Mouse (Mus musculus): ENCODE measurements around the gene Gmip.

Gene Gmip

DNA sequence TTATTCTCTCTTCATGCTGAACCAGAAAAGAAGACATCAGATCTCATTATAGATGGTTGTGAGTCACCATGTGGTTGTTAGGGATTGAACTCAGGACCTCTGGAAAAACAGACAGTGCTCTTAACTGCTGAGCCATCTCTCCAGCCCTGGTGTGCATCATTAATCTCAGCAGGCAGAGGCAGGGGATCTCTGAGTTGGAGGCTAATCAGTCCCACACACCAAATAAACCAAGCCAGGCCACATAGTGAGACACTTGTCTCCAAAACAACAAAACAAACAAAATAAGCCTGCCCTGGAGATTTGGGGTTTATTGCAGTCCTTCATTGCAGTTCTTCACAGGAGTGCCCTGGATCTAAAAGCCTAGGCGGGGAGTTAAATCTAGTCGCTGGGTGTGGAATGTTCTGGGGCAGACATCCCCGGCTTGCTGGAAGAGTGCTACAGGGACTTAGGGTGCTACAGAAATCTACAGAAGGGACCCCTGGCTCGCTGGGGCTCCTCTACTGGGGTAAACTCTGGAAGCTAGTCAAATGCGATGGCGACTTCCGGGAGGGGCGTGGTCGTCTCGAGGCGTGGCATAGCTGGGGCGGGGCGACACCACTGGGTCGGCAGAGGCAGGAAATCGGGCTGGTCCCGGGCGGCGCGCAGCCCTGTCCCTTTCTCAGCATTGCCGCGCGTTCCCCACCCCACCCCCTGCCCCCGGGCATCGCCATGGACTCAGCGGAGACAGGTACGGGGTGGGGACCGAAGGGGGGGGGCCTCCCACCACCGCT is at the start of gene Gmip:
TSS of gene Gmip (plus strand) at position 586 of the 770 bp plus-strand sequence.
- peak; percentile 59 for DNase-seq (ENCODE audit: low read depth, low spot score)

DNA sequence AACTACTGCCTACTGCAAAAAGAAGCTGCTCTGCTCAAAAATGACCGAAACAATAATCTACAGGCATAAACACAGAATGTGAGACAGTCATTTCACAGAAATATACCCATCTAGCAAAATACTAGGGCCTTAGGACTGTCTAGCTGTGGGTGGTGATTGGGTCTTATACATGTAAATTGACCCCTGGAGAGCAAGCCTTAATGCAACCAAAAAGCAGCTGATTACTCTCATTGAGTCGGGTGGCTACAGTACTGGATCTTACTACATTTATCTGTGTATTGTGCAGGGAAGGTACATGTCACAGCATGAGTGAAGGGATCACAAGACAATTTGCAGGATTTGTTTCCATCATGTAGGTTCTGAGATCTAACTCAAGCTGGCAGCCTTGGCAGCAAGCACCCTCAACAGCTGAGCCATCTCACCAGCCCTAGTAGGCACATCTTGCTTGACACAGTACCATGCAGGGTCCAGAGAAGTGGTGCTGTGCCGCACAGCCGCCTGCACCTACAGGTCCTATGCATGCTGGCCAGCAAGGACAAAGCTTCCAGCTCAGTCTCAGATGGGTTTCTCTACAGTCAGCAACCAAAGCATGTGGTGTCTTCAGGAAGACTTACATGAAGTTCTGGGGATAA is 46.5 kb upstream of the Gmip start:
- no peak for DNase-seq (ENCODE audit: low read depth, low spot score)

DNA sequence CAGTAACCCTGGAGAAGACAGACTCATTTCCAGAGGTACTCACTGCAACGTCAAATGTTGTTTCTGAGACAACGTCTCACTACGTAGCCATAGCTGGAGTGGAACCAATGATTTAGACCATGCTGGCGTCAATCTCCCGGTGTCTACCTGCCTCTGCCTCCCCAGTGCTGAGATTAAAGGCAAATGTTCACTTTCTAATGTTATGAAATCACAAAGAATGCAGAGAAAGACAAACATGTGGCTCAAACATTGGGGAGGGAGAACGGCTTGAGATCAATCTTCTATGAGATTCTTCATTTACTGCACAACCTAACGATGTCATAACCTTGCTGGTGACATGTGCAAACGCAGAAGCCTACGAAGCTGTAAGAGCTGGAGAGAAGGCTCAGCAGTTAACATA is 37.3 kb upstream of the Gmip start:
- no peak for DNase-seq (ENCODE audit: low read depth, low spot score)

DNA sequence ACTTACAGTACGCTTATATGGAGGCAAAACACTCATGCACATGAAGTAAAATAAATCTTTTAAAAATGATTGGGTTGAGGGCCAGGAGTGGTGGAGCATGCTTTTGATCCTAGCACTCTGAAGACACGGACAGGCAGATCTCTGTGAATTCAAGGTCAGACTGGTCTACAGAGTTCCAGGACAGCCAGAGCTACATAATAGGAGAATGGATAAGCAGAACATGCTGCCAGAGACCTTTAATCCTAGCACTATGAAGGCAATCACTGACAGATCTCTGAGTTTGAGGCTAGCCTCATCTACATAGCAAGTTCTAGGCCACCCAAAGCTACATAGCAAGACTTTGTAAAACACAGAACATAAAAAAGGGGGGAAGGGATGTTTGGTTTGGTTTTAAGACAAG is 36.4 kb upstream of the Gmip start:
- no peak for DNase-seq (ENCODE audit: low read depth, low spot score)

DNA sequence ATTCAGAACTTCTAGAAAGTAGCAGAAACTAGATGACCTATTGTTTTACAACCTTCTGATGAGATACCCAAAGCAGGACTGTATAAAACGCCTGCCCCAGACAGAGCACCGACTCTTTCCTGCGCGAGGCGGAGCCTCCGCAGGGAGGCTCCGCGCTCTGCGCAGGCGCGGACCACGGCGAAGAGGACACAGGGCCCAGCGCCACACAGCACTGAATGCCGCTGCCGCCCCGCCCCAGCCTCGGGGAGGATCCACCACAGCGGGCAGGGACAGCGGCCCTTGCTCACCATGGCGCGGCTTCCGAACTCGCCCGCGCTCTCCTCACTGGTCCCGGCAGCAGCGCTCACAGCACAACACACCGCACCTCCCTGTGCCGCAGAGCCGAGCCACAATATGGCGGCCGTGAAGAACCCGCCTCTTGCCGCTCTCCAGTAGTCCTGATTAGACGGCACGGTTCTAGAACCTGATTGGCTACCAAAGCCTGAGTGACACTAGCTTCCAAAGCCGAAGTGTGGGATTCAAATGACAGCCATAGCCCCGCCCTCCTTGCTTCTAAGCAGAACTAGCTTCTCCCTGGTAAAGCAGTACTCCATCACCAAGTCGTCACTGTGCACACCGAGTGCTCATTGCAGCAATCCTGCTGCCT is 33.9 kb upstream of the Gmip start, which contains the start of gene Gm20422:
TSS of gene Gm20422 (minus strand) at position 384 of the 646 bp plus-strand sequence.
- peak; percentile 97 for DNase-seq (ENCODE audit: low read depth, low spot score)

DNA sequence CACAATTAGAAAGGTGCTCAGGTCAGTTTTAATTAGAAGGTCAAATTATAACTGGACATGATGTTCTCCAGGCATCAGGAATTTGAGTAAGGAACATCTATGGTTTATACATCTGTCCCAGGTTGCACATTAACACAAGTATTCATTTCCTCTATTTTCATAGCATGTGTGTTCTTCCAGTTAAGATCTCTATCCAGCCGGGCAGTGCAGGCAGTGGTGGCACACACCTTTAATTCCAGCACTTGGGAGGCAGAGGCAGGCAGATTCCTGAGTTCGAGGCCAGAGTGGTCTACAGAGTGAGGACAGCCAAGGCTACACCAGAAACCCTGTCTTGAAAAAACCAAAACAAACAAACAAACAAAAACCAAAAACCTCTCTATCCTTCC is 33.3 kb upstream of the Gmip start:
- no peak for DNase-seq (ENCODE audit: low read depth, low spot score)

DNA sequence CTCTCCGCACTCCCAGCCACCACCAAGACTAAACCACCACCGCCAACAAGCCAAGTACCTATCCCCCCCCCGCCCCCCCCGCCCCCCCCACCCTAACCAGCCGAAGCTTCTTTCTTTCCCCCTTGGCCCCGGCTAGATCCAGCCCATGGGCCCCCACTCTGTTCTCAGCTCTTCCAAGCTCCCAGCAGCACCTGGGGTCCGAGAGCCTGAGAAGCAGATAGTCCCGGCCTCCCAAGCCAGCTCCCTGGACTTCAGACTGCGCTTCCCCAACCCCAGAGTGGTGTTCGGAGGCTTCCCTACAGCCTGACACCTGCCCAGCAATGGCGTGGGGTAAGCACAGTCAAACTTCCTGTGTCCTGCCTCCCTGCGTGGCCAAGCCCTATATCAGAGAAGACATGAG is 31.4 kb upstream of the Gmip start:
- no peak for DNase-seq (ENCODE audit: low read depth, low spot score)

DNA sequence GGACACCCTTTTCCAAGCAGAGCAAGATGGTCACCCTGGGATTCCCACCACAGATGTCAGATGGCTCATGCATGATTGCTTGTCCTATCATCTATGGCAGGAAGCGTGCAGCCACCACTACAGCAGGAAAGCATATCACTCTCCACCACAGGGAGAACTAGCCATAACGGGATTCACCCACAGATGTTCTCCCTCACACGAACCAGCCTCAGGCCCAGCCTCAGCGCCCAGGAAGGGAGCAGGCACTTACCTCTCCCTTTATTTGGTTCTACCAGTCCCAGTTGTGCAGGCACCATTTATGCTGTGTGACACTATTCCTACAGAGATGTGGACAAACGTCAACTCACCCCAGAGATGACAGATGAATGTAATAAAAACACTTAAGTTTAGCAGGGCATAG is 19.4 kb upstream of the Gmip start:
- no peak for DNase-seq (ENCODE audit: low read depth, low spot score)

DNA sequence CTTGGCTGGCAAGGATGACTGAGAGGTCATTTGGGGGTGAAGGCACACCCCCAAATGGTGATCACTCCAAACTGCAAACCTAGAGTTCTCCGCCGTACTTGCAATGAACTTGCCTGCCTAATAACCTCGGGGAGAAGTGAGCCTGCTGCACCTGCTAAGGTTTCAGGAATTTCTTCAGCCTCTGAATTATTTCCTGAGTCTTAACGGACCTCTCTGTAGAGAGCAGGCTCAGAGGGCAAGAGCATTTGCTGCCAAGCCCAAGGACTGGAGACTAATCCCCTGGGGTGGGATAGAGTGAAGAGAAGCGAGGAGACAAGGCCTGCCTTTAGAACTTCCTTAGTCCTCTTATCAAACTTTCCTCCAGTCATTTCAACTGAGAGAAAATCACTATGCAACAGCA is 18.7 kb upstream of the Gmip start:
- no peak for DNase-seq (ENCODE audit: low read depth, low spot score)

DNA sequence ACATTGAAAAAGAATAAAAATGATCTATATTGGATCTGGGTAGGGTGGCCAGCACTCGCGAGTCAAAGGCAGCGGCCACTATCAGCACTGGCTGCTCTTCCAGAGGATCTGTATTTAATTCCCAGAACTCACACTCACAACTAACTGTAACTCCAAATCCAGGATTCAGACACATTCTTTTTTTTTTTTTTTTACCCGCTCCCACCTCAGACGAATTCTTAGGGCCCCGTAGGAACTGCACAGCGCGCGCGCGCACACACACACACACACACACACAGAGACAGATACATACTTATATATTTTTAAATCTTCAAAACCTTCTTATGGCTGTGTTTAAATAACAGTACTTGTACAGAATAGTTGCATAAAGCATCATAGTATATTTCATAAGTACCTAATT is 18.1 kb upstream of the Gmip start:
- no peak for DNase-seq (ENCODE audit: low read depth, low spot score)

DNA sequence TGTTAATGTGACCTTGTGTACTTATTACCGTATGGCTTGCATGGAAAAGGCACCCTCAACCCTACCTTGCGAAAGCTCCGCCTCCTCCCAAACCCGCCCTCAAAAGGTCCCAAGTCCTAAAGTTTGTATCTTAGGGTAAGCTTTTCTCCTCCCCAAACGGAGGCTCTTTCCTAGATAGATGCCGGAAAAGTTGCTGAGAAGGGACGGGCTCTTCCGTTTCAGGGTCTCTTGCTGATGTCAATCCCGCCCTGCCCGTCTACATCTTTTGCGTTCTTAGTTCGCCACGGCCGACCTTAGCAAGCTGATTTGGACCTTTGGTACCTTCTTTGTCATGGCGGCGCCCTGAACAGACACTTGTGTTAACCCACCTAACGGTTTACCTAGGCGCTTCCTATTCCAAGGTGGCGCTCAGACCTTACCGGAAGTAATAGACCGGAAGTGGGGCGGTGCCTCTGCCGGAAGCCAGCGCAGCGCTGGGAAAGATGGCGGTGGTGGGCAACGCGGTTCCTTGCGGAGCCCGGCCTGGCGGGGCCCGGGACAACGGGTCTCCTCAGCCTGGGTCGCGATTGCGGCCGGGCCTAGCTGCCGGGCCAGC is 17.6 kb upstream of the Gmip start, which contains the start of the genes Atp13a1 and Zfp866:
TSS of gene Atp13a1 (plus strand) at position 391 of the 595 bp plus-strand sequence.
TSS of gene Zfp866 (minus strand) at position 406 of the 595 bp plus-strand sequence.
- DNase-seq (ENCODE audit: low read depth, low spot score): peak; percentile 89

DNA sequence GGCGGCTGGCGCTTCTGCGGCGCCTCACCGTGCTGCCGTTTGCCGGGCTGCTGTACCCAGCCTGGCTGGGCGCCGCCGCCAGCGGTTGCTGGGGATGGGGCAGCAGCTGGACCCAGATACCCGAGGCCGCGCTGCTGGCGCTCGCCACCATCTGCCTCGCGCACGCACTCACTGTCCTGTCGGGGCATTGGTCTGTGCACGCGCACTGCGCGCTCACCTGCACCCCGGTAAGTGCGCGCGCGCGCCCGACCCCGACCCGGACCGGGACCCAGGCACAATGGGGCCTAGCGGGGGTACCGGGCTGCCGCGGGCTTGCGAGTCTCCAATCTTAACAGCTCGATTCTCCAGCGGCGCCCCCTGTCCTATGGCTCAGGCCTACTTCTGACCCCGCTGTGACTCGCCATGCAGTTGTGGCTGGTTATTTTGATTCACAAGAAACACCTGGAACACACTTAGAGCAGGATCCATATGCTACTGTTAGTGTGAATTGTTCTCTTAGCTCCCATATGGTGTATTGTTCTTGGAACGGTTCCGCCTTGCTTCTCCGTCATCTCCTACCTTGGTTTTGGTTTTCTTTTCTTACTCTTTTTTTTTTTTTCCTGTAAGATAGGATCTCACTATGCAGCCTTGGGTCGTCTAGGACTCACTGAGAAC is 16.9 kb upstream of the Gmip start:
- DNase-seq (ENCODE audit: low read depth, low spot score): no peak

DNA sequence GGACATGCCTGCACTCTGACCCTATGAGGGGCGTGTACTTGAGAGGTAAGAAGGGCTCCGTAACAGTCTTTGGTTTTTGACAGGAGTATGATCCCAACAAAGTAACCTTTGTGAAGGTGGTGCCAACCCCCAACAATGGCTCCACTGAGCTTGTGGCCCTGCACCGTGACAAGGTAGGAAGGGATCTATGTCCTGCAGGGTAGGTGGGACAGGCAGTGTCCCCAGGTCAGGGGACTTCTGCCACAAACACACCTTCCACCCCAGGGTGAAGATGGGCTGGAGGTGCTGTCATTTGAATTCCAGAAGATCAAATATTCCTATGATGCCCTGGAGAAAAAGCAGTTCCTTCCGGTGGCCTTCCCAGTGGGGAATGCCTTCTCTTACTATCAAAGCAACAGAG is 14.8 kb upstream of the Gmip start:
- DNase-seq (ENCODE audit: low read depth, low spot score): no peak

DNA sequence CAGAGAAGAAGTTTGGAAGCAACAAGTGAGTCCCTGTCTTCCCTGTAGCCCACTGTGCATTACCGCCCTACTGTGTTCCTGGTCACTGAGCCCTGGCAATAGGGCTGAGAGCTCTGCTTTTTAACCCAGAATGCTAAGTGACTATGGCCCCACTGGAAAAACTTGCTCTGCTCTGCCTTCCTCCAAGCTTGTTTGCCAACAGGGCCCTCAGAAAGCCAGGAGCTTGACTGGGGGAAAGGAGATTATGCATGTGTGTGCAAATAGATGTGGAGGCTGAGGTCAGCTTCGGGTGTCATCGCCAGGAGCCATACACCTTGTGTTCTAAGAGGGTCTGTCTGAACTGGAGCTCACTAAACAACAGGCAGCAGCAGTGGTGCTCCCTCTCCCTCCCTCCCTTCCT is 14.4 kb upstream of the Gmip start:
- no peak for DNase-seq (ENCODE audit: low read depth, low spot score)

DNA sequence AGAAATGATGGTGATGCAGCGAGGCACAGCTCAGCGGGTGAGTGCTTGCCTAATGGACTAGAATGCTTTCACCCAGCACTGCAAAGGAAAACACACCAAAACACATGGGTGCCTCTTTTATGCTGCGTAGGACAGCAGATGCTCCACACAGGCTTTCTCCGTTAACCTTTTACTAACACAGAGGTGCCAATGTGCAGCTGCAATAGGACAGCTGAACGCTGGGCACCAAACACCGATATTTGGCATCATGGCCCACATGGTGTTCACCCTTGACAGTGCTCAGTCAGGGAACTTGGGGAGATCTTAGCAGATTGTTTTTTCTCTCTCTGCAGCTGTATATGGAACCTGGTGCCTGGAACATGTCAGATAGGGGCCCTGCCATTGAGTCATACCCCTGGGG is 13.6 kb upstream of the Gmip start:
- no peak for DNase-seq (ENCODE audit: low read depth, low spot score)

DNA sequence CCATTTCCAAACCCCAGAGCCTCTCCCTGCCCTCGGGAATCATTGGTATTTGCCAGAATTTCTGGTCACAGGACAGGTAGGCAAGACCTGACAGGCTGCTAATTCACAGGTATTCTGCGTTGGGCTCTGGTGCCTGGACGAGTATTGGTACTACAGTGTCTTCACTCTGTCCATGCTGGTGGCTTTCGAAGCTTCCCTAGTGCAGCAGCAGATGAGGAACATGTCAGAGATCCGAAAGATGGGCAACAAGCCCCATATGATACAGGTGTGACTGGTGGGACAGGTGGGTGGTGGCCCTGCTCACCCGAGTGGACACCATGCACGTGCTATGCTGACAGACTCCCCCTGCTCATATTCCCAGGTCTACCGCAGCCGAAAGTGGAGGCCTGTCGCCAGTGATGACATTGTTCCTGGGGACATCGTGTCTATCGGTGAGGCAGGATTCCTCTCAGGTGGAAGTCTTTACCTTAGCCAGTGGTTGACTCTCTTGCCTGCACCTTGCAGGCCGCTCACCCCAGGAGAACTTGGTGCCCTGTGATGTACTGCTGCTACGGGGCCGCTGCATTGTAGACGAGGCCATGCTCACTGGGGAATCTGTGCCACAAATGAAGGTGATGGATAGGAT is 11.6 kb upstream of the Gmip start:
- DNase-seq (ENCODE audit: low read depth, low spot score): no peak

DNA sequence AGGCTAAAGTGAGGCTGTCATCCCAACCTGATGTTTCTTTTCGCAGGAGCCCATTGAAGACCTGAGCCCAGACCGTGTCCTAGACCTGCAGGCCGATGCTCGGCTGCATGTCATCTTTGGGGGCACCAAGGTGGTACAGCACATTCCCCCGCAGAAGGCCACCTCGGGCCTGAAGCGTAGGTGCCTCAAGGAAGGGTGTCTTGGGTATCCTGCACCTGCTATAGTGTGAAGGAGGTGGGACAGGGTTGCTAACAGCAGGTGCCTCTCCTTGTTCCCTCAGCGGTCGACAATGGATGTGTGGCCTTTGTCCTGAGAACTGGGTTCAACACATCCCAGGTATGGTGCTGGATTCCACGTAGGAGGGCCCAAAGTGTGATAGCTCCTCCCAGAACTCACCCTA is 10.8 kb upstream of the Gmip start:
- no peak for DNase-seq (ENCODE audit: low read depth, low spot score)

DNA sequence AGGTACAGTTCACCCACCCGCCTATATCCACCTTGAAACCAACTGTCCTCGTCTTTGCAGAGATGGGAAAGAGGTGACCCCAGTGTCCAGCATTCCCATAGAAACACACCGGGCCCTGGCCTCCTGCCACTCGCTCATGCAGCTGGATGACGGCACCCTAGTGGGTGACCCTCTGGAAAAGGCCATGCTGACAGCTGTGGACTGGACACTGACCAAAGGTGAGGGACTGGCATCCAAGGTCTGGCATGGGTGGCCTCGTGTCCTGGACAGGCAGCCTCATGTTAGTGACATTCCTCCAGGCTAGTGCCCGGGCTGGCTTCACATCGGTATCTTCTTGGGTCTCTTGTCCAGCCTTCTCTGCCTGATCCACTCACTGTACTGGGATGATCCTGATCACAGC is 9.2 kb upstream of the Gmip start:
- DNase-seq (ENCODE audit: low read depth, low spot score): no peak

DNA sequence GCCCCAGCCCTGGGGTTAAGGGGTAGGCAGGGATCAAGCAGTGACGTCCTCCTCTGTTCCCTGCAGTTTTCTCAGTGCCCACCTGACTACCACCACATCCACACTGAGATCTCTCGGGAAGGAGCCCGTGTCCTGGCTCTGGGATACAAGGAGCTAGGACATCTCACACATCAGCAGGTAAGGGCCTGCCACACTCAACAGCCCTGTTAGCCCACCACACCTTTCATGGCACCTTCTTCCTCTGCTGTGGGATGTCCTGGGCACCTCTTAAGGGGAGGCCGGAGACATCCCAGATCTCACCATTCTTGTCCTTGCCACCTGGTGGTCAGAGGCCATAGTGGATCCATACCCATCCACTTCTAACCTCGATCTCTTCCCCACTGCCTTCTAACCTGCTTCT is 8.5 kb upstream of the Gmip start:
- DNase-seq (ENCODE audit: low read depth, low spot score): no peak

DNA sequence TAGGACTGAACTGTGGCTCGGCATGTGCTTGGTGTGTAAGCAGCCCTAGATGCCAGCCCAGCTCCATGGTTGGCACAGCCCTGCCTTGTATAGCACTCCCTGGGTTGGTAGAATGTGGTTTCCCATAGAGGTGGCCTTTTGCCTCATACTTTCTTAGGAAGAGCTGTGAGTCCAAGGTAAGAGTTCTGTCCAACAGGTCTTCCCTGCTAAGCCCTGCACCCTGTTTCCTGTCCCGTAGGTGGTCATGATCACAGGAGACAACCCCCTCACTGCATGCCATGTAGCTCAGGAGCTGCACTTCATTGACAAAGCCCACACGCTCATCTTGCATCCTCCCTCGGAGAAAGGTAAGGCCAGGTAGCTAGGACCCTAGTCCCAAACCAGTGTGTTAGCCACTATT is 6.7 kb upstream of the Gmip start:
- no peak for DNase-seq (ENCODE audit: low read depth, low spot score)

DNA sequence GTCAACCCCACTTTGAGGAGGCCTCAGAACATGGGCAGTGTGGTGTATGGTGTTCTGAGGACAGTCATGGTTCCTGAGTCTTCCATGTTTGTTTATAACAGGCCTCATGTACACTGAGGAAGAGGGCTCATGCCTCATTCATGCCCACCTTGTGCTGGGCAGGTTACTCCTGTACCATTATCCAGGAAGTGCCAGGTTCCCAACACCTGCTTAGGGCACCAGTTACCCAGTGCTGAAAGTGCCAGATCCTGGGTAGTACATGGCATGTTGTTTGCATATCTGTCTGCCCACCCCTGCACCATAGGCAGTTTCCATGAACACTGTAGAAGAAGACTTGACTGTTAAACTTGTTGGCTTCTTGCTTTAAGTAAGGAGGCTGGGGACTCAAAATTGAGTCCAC is 6.3 kb upstream of the Gmip start:
- DNase-seq (ENCODE audit: low read depth, low spot score): no peak
